Mouse (Mus musculus) left cerebral cortex, postnatal 25 days (tissue): Measurements from ENCODE around the gene Usp10. TPM values are rescaled to one million over a fixed set of nuclear protein-coding genes. Genes with fewer than 3 reads are reported as not detected.

ENCODE experiments used
- DNase-seq, 2 experiments: peaks; one replicate each; pipeline ENCODE4 v3.0.0; 2022; ENCODE audit warnings: low spot score in 2 of 2, mixed read lengths in 1 of 2
- intact Hi-C: fragments of 180-260 bp; cut with DNase I; formaldehyde crosslinking; loops from one replicate; pipeline ENCODE4 v1.15.1; 2025
- total RNA-seq, 2 experiments: library from RNA; stranded (reverse); gene quantifications; 2 replicates each; pipeline ENCODE4 v1.2.3; 2021

Usp10 gene
- 10 to 100 TPM; 84.4 to 84.7 TPM for total RNA-seq

DNA sequence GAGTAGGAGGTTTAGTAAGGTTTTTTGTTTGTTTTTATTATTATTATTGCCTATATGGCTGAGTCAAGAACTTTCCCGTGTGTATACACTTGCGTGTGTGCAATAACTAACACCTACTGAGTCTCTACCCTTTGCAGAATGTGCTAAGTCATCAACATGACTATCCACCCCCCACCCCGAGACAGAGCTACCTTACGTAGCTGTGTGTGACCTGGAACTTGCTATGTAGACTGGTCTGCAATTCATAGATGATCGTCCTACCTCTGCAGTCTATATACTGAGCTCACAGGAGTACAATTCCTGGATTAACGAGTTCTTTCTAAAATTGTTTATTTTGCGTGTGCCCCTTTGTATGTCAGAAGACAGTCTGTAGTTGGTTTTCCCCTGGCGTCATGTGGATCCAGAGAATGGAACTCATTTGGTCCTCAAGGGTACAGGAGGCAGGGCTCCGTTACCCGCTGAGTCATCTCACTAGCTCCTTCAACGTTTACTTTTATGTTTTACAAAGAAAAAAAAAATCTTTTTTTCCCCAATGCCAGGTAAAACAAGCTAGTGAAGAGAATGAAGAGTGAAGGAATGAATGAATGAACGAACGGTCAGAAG, at the start of gene Usp10:
TSS of gene Usp10 (plus strand) at position 417 of the 603 bp plus-strand sequence.
- intact Hi-C loops = no loop called here
- DNase-seq = peak; percentile 30

GRCm38 (mm10) chr8:119861706-119862389, 48.3 kb upstream of the Usp10 start, which contains the start of gene Klhl36:
Klhl36 (plus strand) TSS chr8:119862266.
- intact Hi-C loops = loop anchor here (5.0 kb wide), 1 partner anchor 210 kb away; no protein-coding TSS in a partner anchor
- peak; percentile 92 to 96 for DNase-seq

GRCm38 (mm10) chr8:119862390-119862734, 47.8 kb upstream of the Usp10 start:
- no peak for DNase-seq
- intact Hi-C loops = loop anchor here (5.0 kb wide), 1 partner anchor 210 kb away; no protein-coding TSS in a partner anchor

- peak in 1 of 2 experiments; percentile 20 for DNase-seq
- intact Hi-C loops = loop anchor here (5.0 kb wide), 1 partner anchor 210 kb away; no protein-coding TSS in a partner anchor
Observed at GRCm38 (mm10) chr8:119862749-119863148, 47.4 kb upstream of the Usp10 start.

DNA sequence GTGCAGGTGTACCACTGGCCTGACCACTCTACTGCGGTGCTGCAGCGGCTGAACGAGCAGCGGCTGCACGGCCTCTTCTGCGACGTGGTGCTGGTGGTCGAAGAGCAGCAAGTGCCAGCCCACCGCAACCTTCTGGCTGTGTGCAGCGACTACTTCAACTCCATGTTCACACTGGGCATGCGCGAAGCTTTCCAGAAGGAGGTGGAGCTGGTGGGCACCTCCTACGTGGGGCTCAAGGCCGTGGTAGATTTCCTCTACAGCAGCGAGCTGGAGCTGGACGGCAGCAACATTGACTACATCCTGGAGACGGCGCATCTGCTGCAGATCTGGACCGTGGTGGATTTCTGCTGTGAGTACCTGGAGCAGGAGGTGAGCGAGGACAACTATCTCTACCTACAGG, 40.5 kb upstream of the Usp10 start:
- no peak for DNase-seq
- intact Hi-C loops = no loop called here

DNA sequence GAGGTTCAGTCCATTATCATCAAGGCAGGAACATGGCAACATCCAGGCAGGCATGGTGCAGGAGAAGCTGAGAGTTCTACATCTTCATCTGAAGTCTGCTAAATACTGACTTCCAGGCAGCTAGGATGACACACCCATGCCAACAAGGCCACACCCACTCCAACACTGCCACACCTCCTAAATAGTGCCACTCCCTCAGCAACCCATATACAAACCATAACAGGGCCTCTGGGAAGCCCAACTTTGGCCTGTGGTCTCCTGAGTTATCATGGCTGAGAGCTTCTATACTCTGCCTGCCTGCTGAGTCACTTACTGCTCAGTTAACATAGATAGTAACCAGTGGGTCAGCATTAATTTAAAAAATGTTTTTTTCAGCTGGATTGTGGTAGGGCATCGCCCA, 37.0 kb upstream of the Usp10 start:
- no peak for DNase-seq
- intact Hi-C loops = no loop called here

DNA sequence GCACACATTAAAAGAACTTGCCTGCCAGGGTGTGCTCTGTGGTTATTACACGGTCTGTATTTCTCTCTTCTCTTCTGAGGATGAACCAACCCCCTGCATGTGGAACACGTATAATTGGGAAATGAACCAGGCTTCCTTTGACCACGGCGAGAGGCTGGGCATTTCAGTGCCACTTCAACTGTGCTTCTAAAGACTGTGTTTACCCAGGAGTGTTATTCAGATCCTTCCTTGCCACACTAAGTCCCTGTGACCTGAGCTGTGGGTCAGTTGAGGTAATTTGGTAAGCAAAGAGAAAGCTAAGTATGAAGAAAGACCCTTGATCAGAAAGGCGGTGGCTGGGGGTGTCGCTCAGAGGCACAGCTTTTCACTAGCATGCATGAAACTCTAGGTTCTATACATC, 28.9 kb upstream of the Usp10 start:
- no peak for DNase-seq
- intact Hi-C loops = no loop called here

DNA sequence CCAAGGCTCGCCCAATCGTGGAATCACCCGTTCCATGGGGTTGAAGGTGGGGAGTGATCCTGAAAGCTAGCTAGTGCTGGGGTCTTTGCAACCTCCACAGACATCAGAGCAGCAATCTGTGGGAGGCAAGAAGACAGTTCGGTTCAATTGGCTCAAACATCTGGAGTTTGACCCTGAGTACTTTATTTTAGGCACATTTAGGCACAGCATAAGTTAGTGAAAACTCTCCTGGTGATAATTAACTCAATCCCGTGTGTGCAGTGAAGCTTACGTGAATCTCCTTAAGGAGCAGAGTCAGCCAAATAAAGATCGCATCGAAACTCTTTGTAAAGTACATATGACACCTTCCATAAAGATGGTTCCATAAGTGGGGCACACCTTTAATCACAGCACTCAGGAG, 28.2 kb upstream of the Usp10 start:
- DNase-seq = no peak
- intact Hi-C loops = no loop called here

- no peak for DNase-seq
- intact Hi-C loops = no loop called here
Observed at GRCm38 (mm10) chr8:119883281-119883680, 26.9 kb upstream of the Usp10 start.

- DNase-seq = no peak
- intact Hi-C loops = no loop called here
Observed at GRCm38 (mm10) chr8:119885612-119886011, 24.5 kb upstream of the Usp10 start.

GRCm38 (mm10) chr8:119887130-119887529, 23.0 kb upstream of the Usp10 start:
- no peak for DNase-seq
- intact Hi-C loops = no loop called here

- intact Hi-C loops = no loop called here
Observed at GRCm38 (mm10) chr8:119888012-119888411, 22.1 kb upstream of the Usp10 start.

DNA sequence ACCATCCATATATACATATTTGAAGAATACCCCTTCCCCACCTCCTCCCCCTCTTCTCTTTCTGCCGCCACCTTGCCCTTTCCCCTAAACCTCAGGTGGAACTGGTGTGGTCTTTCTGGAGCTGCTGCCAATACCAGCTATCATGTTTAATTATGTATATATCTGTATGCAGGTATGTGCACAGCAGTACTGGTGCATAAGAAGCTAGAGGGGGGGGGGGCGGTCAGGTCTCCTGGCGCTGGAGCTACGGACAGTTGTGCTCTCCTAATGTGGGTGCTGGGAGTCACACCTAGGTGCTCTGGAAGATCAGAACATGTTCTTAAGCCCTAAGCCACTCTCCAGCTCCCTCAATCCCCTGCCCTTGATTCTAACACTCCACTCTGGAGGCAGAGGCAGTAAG, 13.1 kb upstream of the Usp10 start:
- no peak for DNase-seq
- intact Hi-C loops = no loop called here

More at GRCm38 (mm10) chr8:119888012-119888411, 22.1 kb upstream of the Usp10 start:
- DNase-seq = no peak

DNA sequence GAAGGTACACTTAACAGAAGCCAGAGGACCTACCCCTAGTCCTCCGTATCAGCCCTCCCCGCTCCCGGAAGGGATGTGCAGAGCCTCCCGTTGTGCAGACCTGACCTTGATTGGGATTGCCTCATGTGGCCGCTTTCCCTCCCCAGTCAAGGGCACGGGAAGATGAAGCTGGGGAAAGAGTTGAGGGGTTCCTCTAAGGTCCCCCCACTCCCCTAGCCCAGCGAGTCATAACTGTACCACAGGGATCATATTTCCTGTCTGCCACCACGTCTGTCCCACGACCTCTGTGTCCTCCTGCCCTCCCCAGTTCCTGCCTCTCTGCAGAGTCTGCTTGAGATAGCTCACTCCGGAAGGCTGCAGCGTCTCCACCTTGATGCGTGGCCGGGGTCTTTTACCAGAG, 12.2 kb upstream of the Usp10 start:
- intact Hi-C loops = no loop called here
- DNase-seq = no peak

DNA sequence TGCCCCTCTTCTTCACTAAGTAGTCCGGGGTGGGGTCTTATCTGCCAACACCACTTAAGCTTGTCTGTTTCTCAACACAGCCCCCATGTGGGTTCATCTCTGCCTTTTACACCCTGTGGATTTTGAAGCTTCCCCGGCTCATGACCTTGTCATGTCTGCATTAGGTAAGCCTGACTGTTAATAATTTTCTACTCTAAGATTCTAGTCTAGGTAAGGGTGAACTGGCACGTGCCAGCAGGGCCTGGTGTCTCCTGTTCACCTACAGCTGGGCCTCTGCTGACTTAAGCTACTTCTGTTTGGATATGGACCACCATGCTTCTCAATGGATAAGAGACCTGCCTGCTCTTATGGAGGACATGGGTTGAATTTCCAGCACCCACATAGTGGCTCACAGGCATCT, 8.8 kb upstream of the Usp10 start:
- intact Hi-C loops = no loop called here
- no peak for DNase-seq

- intact Hi-C loops = no loop called here
- no peak for DNase-seq
Observed at GRCm38 (mm10) chr8:119901952-119902351, 8.2 kb upstream of the Usp10 start.

DNA sequence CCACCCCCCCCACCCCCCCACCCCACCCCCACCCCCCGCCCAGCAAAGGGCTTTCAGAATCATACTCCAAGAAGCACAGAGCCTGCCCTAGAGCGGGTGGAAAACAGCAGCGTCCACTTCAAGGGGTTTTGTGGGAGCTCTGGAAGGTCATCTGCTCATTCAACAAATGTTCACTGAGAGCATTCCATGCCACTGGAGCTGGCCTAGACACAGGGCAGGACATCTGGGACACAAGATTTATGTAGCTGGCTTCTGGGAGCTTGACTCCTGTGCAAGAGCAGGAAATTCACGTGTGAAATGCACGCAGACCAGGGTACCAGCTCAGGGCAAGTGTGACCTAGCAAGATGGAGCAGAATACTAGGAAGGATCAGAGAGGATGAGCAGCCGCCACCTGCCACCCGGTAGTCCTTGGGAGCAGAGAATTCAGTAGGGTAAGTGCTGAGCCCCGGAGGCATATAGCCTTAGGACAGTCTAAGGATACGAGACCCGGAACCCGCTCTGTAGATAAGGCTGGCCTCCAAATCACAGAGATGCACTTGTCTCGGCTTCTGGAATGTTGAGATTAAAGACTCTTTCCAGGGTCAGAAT, 5.7 kb upstream of the Usp10 start:
- DNase-seq = no peak
- intact Hi-C loops = no loop called here

DNA sequence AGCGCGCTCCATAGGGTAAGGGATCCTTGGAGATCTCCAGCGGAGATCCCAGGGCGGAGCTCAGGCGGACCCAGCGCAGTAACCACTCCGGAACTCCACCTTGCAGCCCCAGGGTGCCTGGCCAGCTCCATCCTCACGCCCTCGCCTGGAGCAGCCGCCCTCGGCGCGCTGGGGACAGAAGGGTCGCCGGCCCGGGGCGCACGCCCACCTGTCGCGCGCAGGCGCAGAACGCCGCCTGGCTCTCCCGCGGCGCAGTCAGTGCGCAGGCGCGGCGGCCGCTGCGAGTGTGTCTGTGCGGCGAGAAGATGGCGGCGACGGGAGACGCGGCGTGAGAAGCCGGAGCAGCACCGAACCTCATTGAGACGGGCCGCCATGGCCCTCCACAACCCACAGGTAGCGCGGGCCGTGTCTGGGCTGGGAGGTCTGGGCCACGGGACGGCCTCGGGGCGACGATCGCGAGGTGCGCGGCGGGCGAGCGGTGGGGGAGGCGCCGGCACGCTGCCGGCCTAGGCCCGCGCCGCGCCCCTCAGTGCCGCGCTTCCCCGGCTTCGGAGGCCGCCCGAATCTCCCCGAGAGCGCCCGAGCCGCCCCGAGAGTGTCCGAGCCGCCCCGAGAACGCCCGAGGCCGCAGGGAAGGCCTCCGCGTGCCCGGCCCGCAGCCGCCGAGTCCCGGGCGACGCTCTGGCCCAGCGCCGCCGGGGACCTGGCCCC, 542 bp downstream of the Usp10 start, which contains the start of gene Gm20388:
TSS of gene Gm20388 (plus strand) at position 295 of the 711 bp plus-strand sequence.
- DNase-seq = peak; percentile 91 to 94
- intact Hi-C loops = no loop called here

DNA sequence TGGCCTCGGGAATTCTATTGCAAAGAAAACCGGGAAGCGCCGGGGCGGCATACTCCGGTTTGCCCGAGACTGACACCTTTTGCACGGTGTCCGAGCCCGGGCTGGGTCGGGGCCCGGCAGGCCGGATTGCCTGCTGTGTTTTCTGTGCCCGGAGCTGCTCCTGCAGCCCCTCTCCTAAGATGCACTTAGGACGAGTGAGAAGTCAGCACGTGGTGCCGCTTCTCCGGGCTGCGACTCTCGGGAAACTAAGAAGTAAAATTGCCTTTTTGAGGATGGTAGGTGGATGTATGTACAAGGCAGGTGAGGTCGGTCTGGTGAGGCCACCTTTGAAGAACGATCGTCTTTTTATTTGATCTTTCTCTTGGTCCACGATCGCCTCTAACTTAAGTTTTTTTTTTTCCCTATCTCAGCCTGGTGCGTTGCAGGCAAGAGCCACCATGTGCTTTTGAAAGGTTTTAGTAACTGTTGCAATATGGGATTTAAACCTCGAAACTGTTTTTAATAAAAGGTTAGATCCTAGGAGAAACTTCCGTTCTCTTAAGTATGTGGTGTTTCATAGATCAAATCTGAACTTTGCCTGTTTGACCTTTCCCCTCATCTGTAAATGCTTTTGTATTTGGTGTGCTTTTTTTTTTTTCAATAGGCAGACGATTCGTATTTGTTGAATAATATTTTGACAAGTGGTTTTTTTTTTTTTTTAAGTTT, 1.2 kb downstream of the Usp10 start:
- no peak for DNase-seq
- intact Hi-C loops = no loop called here

DNA sequence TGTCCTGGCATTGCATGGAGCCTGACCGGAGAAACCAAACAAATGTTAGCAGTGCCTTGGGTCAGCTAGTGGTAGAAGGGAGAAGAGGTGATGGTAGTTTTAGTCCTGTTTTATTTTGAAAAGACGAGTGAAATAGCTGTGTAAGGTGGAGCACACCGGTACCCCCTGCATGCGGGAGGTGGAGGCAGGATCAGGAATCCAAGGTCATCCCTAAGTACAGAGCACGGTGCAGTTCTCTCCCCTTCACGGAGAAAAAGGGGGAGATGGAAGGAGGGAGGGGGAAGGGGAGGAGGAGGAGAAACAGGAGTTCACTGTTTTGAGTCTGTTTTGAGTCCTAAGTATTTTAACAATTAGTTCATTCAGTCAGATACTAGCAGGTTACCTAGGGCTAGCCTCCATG, 2.5 kb downstream of the Usp10 start:
- no peak for DNase-seq
- intact Hi-C loops = no loop called here
